Mouse (Mus musculus) embryonic facial prominence, embryonic 12.5 days (tissue): ENCODE results near the gene Pakap. TPM values are rescaled to one million over a fixed set of nuclear protein-coding genes. Genes with fewer than 3 reads are reported as not detected.

Experiments
- ATAC-seq: fragments of 200-750 bp; cut with Nextera tagmentation; 2 replicates; pipeline ENCODE4 v1.8.0; 2017; ENCODE audit not compliant: insufficient number of reproducible peaks, insufficient read depth, low FRiP score, low TSS enrichment
- H3K27ac ChIP-seq: fragments of 300-500 bp; sonication (generic); 2 replicates; pipeline ENCODE4 v1.5.1; 2016; ENCODE audit warnings: mild to moderate bottlenecking
- H3K27me3 ChIP-seq: fragments of 300-500 bp; sonication (generic); 2 replicates; pipeline ENCODE4 v1.6.1; 2016; ENCODE audit warnings: mild to moderate bottlenecking, moderate library complexity
- H3K36me3 ChIP-seq: fragments of 300-500 bp; sonication (generic); 2 replicates; pipeline ENCODE4 v1.6.1; 2016; ENCODE audit warnings: mild to moderate bottlenecking
- H3K4me1 ChIP-seq: fragments of 300-500 bp; sonication (generic); 2 replicates; pipeline ENCODE4 v1.6.1; 2016
- H3K4me2 ChIP-seq: fragments of 300-500 bp; sonication (generic); replicated peaks from 2 replicates; pipeline ENCODE4 v1.6.1; 2016; ENCODE audit warnings: mild to moderate bottlenecking, moderate library complexity
- H3K4me3 ChIP-seq: fragments of 300-500 bp; sonication (generic); 2 replicates; pipeline ENCODE4 v1.5.1; 2016; ENCODE audit warnings: mild to moderate bottlenecking
- H3K9ac ChIP-seq: fragments of 300-500 bp; sonication (generic); 2 replicates; pipeline ENCODE4 v1.6.1; 2016; ENCODE audit warnings: mild to moderate bottlenecking, moderate library complexity
- H3K9me3 ChIP-seq: fragments of 300-500 bp; sonication (generic); 2 replicates; pipeline ENCODE4 v1.6.1; 2016; ENCODE audit warnings: mild to moderate bottlenecking, moderate library complexity
- WGBS: fragments of 180-500 bp; shearing (Covaris S2); methylation state at CpG from one replicate; pipeline ENCODE4 v1.1.7; 2016; 5-methylcytosine and 5-hydroxymethylcytosine counted together
- polyA plus RNA-seq: library from polyadenylated mRNA; unstranded; fragments of >200 nt; fragmentation: Nextera tagmentation; extraction: Ambion mirVana; gene quantifications from 2 replicates; pipeline ENCODE4 v1.2.1, GENCODE M21; 2016

The Pakap gene
- polyA plus RNA-seq, 1 experiment from 2014 or later: 42.5 TPM

DNA sequence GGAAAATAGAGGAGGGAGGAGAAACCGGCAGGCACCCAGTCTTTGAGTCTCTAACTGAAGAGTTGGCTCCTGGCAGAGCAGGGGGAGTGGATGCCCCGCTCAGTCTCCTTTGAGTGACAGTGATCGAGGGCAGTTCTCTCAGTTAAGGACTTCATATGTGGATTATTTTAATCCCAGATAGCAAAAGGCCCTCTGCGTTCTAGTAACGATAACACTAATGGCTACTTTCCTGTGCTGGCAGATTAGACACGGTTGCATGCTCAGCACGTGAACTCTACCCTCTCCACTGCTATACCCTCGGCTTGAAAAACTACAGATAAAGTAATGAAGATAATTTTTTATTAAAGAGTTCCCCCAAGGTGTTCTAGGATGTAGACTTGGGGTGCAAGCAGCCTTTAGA lies 226.0 kb downstream of the Pakap start:
- H3K27me3 ChIP-seq: no peaks in the 10 kb centered on the region
- no peaks in the 10 kb centered on the region for H3K36me3 ChIP-seq
- no peaks in the 10 kb centered on the region for H3K9me3 ChIP-seq
- peaks cover 12% of the 10 kb centered on the region; the same call in 1 of the 2 replicates for H3K4me1 ChIP-seq
- 56% methylated on average over 8 of the region's 8 CpGs for WGBS
- no peak overlapping the region for H3K4me3 ChIP-seq
- ATAC-seq: no peak
- H3K27ac ChIP-seq: no peak overlapping the region
- no peak overlapping the region for H3K9ac ChIP-seq
- no peak overlapping the region for H3K4me2 ChIP-seq

- no peak for ATAC-seq
- H3K27me3 ChIP-seq: no peaks in the 10 kb centered on the region
- H3K9me3 ChIP-seq: no peaks in the 10 kb centered on the region
- peaks cover 12% of the 10 kb centered on the region; the same call in 1 of the 2 replicates for H3K4me1 ChIP-seq
- H3K9ac ChIP-seq: no peak overlapping the region
- no peak overlapping the region for H3K27ac ChIP-seq
- H3K4me2 ChIP-seq: no peak overlapping the region
- WGBS: 32% methylated on average over 3 of the region's 3 CpGs
- no peaks in the 10 kb centered on the region for H3K36me3 ChIP-seq
- no peak overlapping the region for H3K4me3 ChIP-seq
These were observed 226.6 kb downstream of the Pakap start for GRCm38 (mm10) chr4:57794547-57794946.

DNA sequence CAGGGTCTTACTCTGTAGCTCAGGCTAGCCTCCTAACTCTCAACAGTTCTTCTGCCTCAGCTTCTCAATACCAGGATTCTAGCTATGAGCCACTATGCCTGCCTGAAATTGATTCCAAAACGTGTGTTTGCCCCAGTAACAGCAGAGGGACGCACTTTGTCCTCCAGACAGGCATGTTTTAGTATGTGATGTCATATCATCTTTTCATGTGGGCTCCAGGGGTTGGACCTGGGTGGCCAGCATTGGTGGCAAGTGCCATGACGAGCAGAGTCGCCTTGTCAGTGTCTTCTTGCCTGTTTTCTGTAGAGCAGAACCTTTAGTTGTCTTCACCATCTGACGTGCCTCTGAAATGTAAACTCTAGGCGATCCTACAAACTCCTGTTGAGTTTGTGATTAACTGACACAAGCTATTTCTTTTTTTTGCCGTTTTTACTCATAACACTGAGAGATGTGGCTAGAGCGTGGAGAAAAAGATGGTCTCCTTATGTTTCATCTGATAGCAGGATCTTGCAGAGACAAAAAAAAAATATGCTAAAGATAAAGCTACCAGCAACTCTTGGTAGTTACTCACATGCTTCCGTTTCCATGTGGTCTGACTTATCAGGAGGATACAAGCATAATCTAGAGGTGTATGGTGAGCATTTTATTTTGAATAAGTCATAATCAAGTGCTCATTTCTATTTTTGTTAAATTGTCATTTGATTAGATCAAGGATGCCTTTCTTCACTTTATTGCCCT lies 229.7 kb downstream of the Pakap start:
- Histone ChIP-seq H3K9me3 (no peaks in the 10 kb centered on the region), H3K27me3 (no peaks in the 10 kb centered on the region), H3K27ac (no peak overlapping the region), H3K9ac (no peak overlapping the region), H3K36me3 (no peaks in the 10 kb centered on the region), H3K4me2 (no peak overlapping the region), H3K4me1 (peaks cover 12% of the 10 kb centered on the region; the same call in 1 of the 2 replicates), H3K4me3 (no peak overlapping the region)
- 76% methylated on average over 9 of the region's 9 CpGs for WGBS
- ATAC-seq: no peak

- no peak overlapping the region for H3K27ac ChIP-seq
- no peaks in the 10 kb centered on the region for H3K36me3 ChIP-seq
- H3K4me2 ChIP-seq: no peak overlapping the region
- H3K4me1 ChIP-seq: peaks cover 12% of the 10 kb centered on the region; the same call in 1 of the 2 replicates
- H3K27me3 ChIP-seq: no peaks in the 10 kb centered on the region
- no peak for ATAC-seq
- 53% methylated on average over 10 of the region's 10 CpGs for WGBS
- H3K9ac ChIP-seq: no peak overlapping the region
- H3K4me3 ChIP-seq: no peak overlapping the region
- H3K9me3 ChIP-seq: no peaks in the 10 kb centered on the region
These were observed 230.5 kb downstream of the Pakap start for GRCm38 (mm10) chr4:57798286-57799018.

DNA sequence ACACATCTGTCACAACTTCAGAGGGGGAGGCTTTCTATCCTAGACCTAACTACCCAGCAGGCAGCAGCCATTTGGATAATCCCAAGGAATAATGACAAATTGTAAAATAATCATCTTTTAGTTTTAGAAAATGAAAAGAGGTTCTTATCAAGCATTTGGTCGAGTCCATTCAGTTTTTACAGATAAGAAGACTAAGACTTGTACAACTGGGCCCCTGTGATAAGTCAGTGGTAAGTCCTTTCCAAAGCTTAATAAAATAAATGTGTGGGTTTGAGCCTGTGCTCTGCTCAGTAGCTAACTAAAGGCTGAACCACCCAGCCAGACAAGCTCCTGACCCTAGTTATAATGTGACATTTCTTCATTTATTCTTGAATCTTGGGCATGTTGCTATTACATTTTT lies 231.3 kb downstream of the Pakap start:
- H3K4me3 ChIP-seq: no peak overlapping the region
- H3K27me3 ChIP-seq: no peaks in the 10 kb centered on the region
- no peak overlapping the region for H3K27ac ChIP-seq
- no peaks in the 10 kb centered on the region for H3K9me3 ChIP-seq
- no peaks in the 10 kb centered on the region for H3K36me3 ChIP-seq
- no peak overlapping the region for H3K4me2 ChIP-seq
- WGBS: 71% methylated on average over 1 of the region's 1 CpGs
- H3K9ac ChIP-seq: no peak overlapping the region
- H3K4me1 ChIP-seq: peaks cover 11% of the 10 kb centered on the region; the same call in 1 of the 2 replicates
- ATAC-seq: no peak

GRCm38 (mm10) chr4:57801239-57801638 lies 233.3 kb downstream of the Pakap start:
- H3K27ac ChIP-seq: no peak overlapping the region
- no peak overlapping the region for H3K4me3 ChIP-seq
- peaks cover 6% of the 10 kb centered on the region; the same call in 1 of the 2 replicates for H3K4me1 ChIP-seq
- no peaks in the 10 kb centered on the region for H3K27me3 ChIP-seq
- H3K36me3 ChIP-seq: no peaks in the 10 kb centered on the region
- WGBS: 89% methylated on average over 7 of the region's 7 CpGs
- H3K9ac ChIP-seq: no peak overlapping the region
- H3K9me3 ChIP-seq: no peaks in the 10 kb centered on the region
- no peak overlapping the region for H3K4me2 ChIP-seq
- ATAC-seq: no peak

- 89% methylated on average over 5 of the region's 5 CpGs for WGBS
- H3K27ac ChIP-seq: no peak overlapping the region
- no peak overlapping the region for H3K9ac ChIP-seq
- H3K27me3 ChIP-seq: no peaks in the 10 kb centered on the region
- no peak for ATAC-seq
- no peaks in the 10 kb centered on the region for H3K36me3 ChIP-seq
- no peak overlapping the region for H3K4me3 ChIP-seq
- no peak overlapping the region for H3K4me2 ChIP-seq
- H3K9me3 ChIP-seq: no peaks in the 10 kb centered on the region
- peaks cover 6% of the 10 kb centered on the region; the same call in 1 of the 2 replicates for H3K4me1 ChIP-seq
These were observed 234.0 kb downstream of the Pakap start for GRCm38 (mm10) chr4:57801986-57802385.

DNA sequence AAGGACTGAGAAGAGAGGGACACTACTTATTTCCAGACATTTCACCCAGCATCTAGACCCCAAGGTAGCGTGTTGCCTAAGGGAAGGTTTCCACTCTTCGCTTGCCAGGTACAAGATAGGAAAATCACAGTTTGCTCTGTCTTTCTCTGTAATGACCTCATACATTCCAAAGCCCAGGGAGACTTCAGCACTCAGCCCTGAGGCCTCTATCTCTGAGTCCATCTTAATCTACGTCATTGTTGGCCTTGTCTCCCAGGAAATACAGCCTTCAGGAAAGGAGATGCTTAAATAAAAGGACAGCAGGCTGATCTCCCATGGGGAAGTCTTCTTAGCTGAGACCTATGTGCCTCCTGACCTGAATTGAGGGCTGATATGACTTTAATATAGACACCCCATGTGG lies 234.4 kb downstream of the Pakap start:
- WGBS: 80% methylated on average over 3 of the region's 3 CpGs
- Histone ChIP-seq H3K9ac (no peak overlapping the region), H3K4me1 (peaks cover 6% of the 10 kb centered on the region; the same call in 1 of the 2 replicates), H3K4me2 (no peak overlapping the region), H3K27ac (no peak overlapping the region), H3K4me3 (no peak overlapping the region), H3K9me3 (no peaks in the 10 kb centered on the region), H3K27me3 (no peaks in the 10 kb centered on the region), H3K36me3 (no peaks in the 10 kb centered on the region)
- ATAC-seq: no peak

GRCm38 (mm10) chr4:57804902-57805301 lies 236.9 kb downstream of the Pakap start:
- no peak for ATAC-seq
- H3K9me3 ChIP-seq: 0 out of 2 replicates have a peak, but pooled peaks cover 3% of the 10 kb centered on the region
- WGBS: 78% methylated on average over 6 of the region's 6 CpGs

DNA sequence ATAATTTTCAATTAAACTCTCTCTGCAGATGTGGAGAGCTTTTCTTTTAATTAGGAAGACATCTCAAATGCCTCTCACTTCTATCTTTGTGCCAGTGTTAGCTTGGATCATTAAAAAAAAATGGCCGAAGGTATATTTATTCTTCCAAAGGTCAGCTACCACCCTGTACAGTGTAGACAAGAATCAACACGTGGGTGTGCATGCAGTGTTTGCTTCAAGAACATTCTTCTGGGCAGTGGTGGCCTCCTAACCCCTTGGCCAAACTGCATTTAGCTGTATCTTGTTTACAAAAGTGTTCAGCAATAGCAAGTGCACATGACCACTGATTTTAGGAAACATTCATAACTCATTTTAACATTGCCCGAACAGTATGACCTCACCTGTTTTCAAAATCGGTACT lies 241.5 kb downstream of the Pakap start:
- no peaks in the 10 kb centered on the region for H3K36me3 ChIP-seq
- ATAC-seq: no peak
- H3K27me3 ChIP-seq: no peaks in the 10 kb centered on the region
- no peak overlapping the region for H3K4me3 ChIP-seq
- H3K4me2 ChIP-seq: no peak overlapping the region
- 86% methylated on average over 4 of the region's 4 CpGs for WGBS
- 0 out of 2 replicates have a peak, but pooled peaks cover 3% of the 10 kb centered on the region for H3K9me3 ChIP-seq
- 0 out of 2 replicates have a peak, but pooled peaks cover 6% of the 10 kb centered on the region for H3K4me1 ChIP-seq
- no peak overlapping the region for H3K9ac ChIP-seq
- H3K27ac ChIP-seq: no peak overlapping the region

More at GRCm38 (mm10) chr4:57804902-57805301, 236.9 kb downstream of the Pakap start:
- Histone ChIP-seq H3K27me3 (no peaks in the 10 kb centered on the region), H3K27ac (no peak overlapping the region), H3K4me1 (no peaks in the 10 kb centered on the region), H3K36me3 (no peaks in the 10 kb centered on the region), H3K4me3 (no peak overlapping the region), H3K9ac (no peak overlapping the region), H3K4me2 (no peak overlapping the region)

DNA sequence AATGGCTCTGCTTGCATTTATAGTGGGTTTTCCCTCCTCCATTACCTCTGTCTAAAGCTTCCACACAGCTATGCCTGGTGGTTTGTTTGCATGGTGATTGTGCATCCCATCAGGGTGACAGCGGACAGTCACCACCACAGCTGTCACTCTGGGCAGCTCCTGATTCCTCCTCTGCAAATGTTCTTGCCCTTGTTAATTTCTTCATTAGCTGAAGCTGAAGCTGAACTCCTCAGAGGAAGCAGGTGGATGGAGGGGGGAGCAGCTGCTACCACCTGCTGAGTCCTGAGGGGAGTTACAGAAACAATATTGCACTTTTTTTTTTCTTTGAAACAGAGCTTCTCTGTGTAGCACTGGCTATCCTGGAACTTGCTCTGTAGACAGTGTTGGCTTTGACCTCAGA lies 244.1 kb downstream of the Pakap start:
- H3K9me3 ChIP-seq: 0 out of 2 replicates have a peak, but pooled peaks cover 3% of the 10 kb centered on the region
- no peak overlapping the region for H3K4me3 ChIP-seq
- H3K36me3 ChIP-seq: no peaks in the 10 kb centered on the region
- no peak overlapping the region for H3K4me2 ChIP-seq
- H3K4me1 ChIP-seq: 0 out of 2 replicates have a peak, but pooled peaks cover 6% of the 10 kb centered on the region
- no peak overlapping the region for H3K9ac ChIP-seq
- H3K27me3 ChIP-seq: no peaks in the 10 kb centered on the region
- ATAC-seq: no peak
- peak overlapping the region; percentile 54; the same call in 1 of the 2 replicates for H3K27ac ChIP-seq
- 88% methylated on average over 1 of the region's 1 CpGs for WGBS
